Mouse (Mus musculus): ENCODE measurements around the gene Casr.

GRCm38 (mm10) chr16:36465436-36465835 is 96.5 kb downstream of the Casr start:
- TF ChIP-seq POLR2A (IDR thresholded peaks at IDR 0.05; ENCODE audit: extremely low read depth, insufficient read depth, low read length): no peak
- no peak for TF ChIP-seq CTCF (IDR thresholded peaks at IDR 0.05; ENCODE audit: extremely low read depth, insufficient read depth, low read length)

Data from cortical plate, adult 2 months (tissue).